Mouse (Mus musculus) embryonic facial prominence, embryonic 12.5 days (tissue): ENCODE data around the gene Ift88. TPM values are rescaled to one million over a fixed set of nuclear protein-coding genes. Genes with fewer than 3 reads are reported as not detected.

ENCODE experiments used
- ATAC-seq: fragments of 200-750 bp; cut with Nextera tagmentation; 2 replicates; pipeline ENCODE4 v1.8.0; 2017; ENCODE audit not compliant: insufficient number of reproducible peaks, insufficient read depth, low FRiP score, low TSS enrichment
- H3K27ac ChIP-seq: fragments of 300-500 bp; sonication (generic); 2 replicates; pipeline ENCODE4 v1.5.1; 2016; ENCODE audit warnings: mild to moderate bottlenecking
- H3K27me3 ChIP-seq: fragments of 300-500 bp; sonication (generic); 2 replicates; pipeline ENCODE4 v1.6.1; 2016; ENCODE audit warnings: mild to moderate bottlenecking, moderate library complexity
- H3K36me3 ChIP-seq: fragments of 300-500 bp; sonication (generic); 2 replicates; pipeline ENCODE4 v1.6.1; 2016; ENCODE audit warnings: mild to moderate bottlenecking
- H3K4me1 ChIP-seq: fragments of 300-500 bp; sonication (generic); 2 replicates; pipeline ENCODE4 v1.6.1; 2016
- H3K4me2 ChIP-seq: fragments of 300-500 bp; sonication (generic); replicated peaks from 2 replicates; pipeline ENCODE4 v1.6.1; 2016; ENCODE audit warnings: mild to moderate bottlenecking, moderate library complexity
- H3K4me3 ChIP-seq: fragments of 300-500 bp; sonication (generic); 2 replicates; pipeline ENCODE4 v1.5.1; 2016; ENCODE audit warnings: mild to moderate bottlenecking
- H3K9ac ChIP-seq: fragments of 300-500 bp; sonication (generic); 2 replicates; pipeline ENCODE4 v1.6.1; 2016; ENCODE audit warnings: mild to moderate bottlenecking, moderate library complexity
- H3K9me3 ChIP-seq: fragments of 300-500 bp; sonication (generic); 2 replicates; pipeline ENCODE4 v1.6.1; 2016; ENCODE audit warnings: mild to moderate bottlenecking, moderate library complexity
- WGBS: fragments of 180-500 bp; shearing (Covaris S2); methylation state at CpG from one replicate; pipeline ENCODE4 v1.1.7; 2016; 5-methylcytosine and 5-hydroxymethylcytosine counted together
- polyA plus RNA-seq: library from polyadenylated mRNA; unstranded; fragments of >200 nt; fragmentation: Nextera tagmentation; extraction: Ambion mirVana; gene quantifications from 2 replicates; pipeline ENCODE4 v1.2.1, GENCODE M21; 2016

The Ift88 gene
- polyA plus RNA-seq, 1 experiment from 2014 or later, result 15.1 TPM

- no peak overlapping the region for H3K9ac ChIP-seq
- H3K27me3 ChIP-seq, result no peaks in the 10 kb centered on the region
- no peaks in the 10 kb centered on the region for H3K9me3 ChIP-seq
- H3K27ac ChIP-seq, result no peak overlapping the region
- H3K4me2 ChIP-seq, result no peak overlapping the region
- ATAC-seq, result no peak
- H3K4me3 ChIP-seq, result no peak overlapping the region
- H3K36me3 ChIP-seq, result peaks cover 24% of the 10 kb centered on the region
- H3K4me1 ChIP-seq, result no peaks in the 10 kb centered on the region
Measured at GRCm38 (mm10) chr14:57552945-57553344, 129.1 kb downstream of the Ift88 start.

DNA sequence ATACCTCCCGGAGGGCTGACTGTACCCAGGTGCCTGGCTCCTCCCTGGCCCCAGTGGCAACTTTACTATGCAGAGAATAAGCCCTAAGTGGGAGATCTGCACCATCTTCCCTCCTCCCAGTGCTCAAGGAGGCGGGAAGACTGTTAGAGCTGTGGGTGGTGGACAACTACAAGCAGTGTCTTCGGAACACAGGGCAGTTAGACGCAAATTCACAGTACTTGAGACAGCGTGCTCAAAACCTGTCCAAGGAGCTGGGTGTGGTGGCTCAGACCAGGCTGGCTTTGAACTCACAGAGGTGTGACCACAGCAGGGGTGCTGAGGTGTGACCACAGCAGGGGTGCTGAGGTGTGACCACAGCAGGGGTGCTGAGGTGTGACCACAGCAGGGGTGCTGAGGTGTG is 130.6 kb downstream of the Ift88 start:
- no peak overlapping the region for H3K9ac ChIP-seq
- no peaks in the 10 kb centered on the region for H3K27me3 ChIP-seq
- WGBS, result 88% methylated on average over 5 of the region's 5 CpGs
- H3K4me3 ChIP-seq, result no peak overlapping the region
- no peak overlapping the region for H3K27ac ChIP-seq
- no peak overlapping the region for H3K4me2 ChIP-seq
- no peak for ATAC-seq
- H3K4me1 ChIP-seq, result no peaks in the 10 kb centered on the region
- no peaks in the 10 kb centered on the region for H3K9me3 ChIP-seq
- H3K36me3 ChIP-seq, result 0 out of 2 replicates have a peak, but pooled peaks cover 12% of the 10 kb centered on the region

DNA sequence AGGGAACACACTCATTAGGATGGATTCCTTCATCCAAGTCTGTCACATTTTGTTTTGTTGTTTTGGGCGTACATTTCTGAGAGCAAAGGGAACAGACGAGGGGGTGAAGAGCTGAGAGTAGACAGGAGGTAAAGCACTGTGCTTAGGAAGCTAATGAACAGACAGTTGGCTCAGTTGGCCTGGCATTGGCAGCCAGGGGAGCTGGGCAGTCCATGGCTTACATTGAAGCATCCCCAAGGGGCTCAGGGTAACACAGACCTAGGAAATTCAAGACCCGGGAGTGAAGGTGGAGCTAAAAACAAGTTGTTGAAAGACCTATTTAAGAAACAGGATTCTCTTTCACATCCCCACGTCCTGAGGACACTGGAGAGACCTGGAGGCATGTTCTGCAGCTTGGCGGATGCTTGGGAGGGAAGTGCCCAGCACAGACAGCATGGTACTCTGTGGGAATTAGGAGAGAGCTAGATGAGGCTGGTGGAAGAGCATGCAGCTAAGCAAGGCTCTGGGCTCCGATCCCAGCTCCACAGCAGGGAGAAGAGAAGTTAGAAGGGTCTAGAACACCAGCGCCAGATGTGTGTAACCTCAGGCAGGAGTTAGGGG is 131.7 kb downstream of the Ift88 start:
- no peak for ATAC-seq
- Histone ChIP-seq H3K27ac (no peak overlapping the region), H3K9ac (no peak overlapping the region), H3K9me3 (no peaks in the 10 kb centered on the region), H3K4me3 (no peak overlapping the region), H3K4me2 (no peak overlapping the region), H3K4me1 (no peaks in the 10 kb centered on the region), H3K36me3 (0 out of 2 replicates have a peak, but pooled peaks cover 6% of the 10 kb centered on the region), H3K27me3 (no peaks in the 10 kb centered on the region)
- 77% methylated on average over 7 of the region's 7 CpGs for WGBS

GRCm38 (mm10) chr14:57556922-57557321 is 133.1 kb downstream of the Ift88 start:
- no peaks in the 10 kb centered on the region for H3K9me3 ChIP-seq
- 80% methylated on average over 1 of the region's 1 CpGs for WGBS
- no peak overlapping the region for H3K9ac ChIP-seq
- H3K4me2 ChIP-seq, result no peak overlapping the region
- 0 out of 2 replicates have a peak, but pooled peaks cover 6% of the 10 kb centered on the region for H3K36me3 ChIP-seq
- H3K4me3 ChIP-seq, result no peak overlapping the region
- H3K4me1 ChIP-seq, result no peaks in the 10 kb centered on the region
- H3K27me3 ChIP-seq, result no peaks in the 10 kb centered on the region
- no peak overlapping the region for H3K27ac ChIP-seq
- ATAC-seq, result no peak

DNA sequence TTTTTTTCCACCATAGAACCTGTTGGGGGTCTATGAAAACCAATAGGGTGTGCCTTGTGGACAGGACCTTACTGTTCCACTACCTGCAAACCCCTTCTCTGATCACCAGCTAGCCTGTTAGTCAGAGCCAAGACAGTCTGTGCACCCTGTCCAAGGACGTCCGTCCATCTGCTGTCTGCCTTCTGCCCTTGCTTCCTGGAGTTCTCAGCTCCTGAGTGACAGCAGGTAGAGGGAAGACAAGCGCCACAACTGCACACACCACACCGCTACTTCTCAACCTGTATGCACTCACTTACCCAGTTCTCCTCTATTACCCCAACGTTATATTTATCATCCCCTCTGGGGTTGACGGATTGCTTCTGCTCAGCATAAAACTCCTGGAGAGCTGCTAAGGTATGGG is 141.8 kb downstream of the Ift88 start:
- no peaks in the 10 kb centered on the region for H3K27me3 ChIP-seq
- H3K9ac ChIP-seq, result no peak overlapping the region
- no peaks in the 10 kb centered on the region for H3K4me1 ChIP-seq
- no peak overlapping the region for H3K4me2 ChIP-seq
- H3K4me3 ChIP-seq, result no peak overlapping the region
- no peak for ATAC-seq
- peaks cover 4% of the 10 kb centered on the region; the same call in 1 of the 2 replicates for H3K36me3 ChIP-seq
- no peaks in the 10 kb centered on the region for H3K9me3 ChIP-seq
- whole genome bisulfite sequencing, result 87% methylated on average over 6 of the region's 6 CpGs
- no peak overlapping the region for H3K27ac ChIP-seq

Other genes with a start within 250 kb of the Ift88 start
- 17.8 and 18.1 TPM in 2 replicates for gene Cryl1, start 25.5 kb upstream of the Ift88 start, polyA plus RNA-seq
- gene Il17d, start 100.7 kb downstream of the Ift88 start, polyA plus RNA-seq, result 4.3 and 4.9 TPM in 2 replicates
- 95.3 TPM in 2 replicates for gene Eef1akmt1, start 147.6 kb downstream of the Ift88 start, polyA plus RNA-seq
- 31.6 and 32.7 TPM in 2 replicates for gene Xpo4, start 241.4 kb downstream of the Ift88 start, polyA plus RNA-seq